Mouse (Mus musculus): ENCODE data around the gene Wipf1. TPM values are rescaled to one million over a fixed set of nuclear protein-coding genes. Genes with fewer than 3 reads are reported as not detected.

Gene Wipf1
- polyA plus RNA-seq, 1 experiment: 16.1 TPM

DNA sequence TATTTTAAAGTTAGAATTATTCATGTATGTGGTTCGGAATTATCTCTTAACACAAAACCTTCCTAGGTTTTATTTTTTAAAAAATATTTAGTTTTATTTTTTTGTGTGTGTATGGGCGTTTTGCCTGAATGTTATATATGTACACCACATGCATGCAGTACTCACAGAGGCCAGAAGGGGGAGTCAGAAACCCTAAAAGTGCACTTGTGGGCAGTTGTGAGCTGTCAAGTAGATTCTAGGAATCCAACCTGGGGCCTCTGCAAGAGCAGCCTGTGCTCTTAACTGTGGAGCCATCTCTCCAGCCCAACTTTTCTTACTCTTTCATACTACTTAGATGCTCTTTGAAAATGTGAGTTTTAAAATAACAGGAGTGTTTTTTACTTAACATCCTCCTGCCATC is 57.4 kb downstream of the Wipf1 start:
- no peak overlapping the region for H3ac ChIP-seq (ENCODE audit: control insufficient read depth, insufficient read length, low read depth)
- H3K4me3 ChIP-seq (ENCODE audit: insufficient read depth, poor library complexity, severe bottlenecking): no peak overlapping the region
- H3K27me3 ChIP-seq (ENCODE audit: control insufficient read depth, insufficient read depth, insufficient read length): no peaks in the 10 kb centered on the region
- H3K79me2 ChIP-seq (ENCODE audit: control insufficient read depth, insufficient read depth): peaks cover 98% of the 10 kb centered on the region
- TF ChIP-seq CEBPB (IDR thresholded peaks at IDR 0.05; ENCODE audit: low read depth): no peak
- no peak for TF ChIP-seq CTCF (IDR thresholded peaks at IDR 0.05; ENCODE audit: control insufficient read depth, insufficient read depth, insufficient read length)
- TF ChIP-seq FOSL1 (IDR thresholded peaks at IDR 0.05; ENCODE audit: insufficient read depth, low read length, poor library complexity, severe bottlenecking): no peak
- no peak for TF ChIP-seq USF1 (IDR thresholded peaks at IDR 0.05; ENCODE audit: low read depth)
- TF ChIP-seq MYOD1 (IDR thresholded peaks at IDR 0.05; ENCODE audit: control insufficient read depth, insufficient read length, low read depth): no peak
- TF ChIP-seq MYOG (IDR thresholded peaks at IDR 0.05; ENCODE audit: control insufficient read depth, extremely low read depth, insufficient read length): no peak
- TF ChIP-seq MAX (IDR thresholded peaks at IDR 0.05): no peak
- H3K79me3 ChIP-seq (ENCODE audit: low read depth): peaks cover 33% of the 10 kb centered on the region
- H3K36me3 ChIP-seq (ENCODE audit: control insufficient read depth, insufficient read depth): peaks cover 5% of the 10 kb centered on the region

DNA sequence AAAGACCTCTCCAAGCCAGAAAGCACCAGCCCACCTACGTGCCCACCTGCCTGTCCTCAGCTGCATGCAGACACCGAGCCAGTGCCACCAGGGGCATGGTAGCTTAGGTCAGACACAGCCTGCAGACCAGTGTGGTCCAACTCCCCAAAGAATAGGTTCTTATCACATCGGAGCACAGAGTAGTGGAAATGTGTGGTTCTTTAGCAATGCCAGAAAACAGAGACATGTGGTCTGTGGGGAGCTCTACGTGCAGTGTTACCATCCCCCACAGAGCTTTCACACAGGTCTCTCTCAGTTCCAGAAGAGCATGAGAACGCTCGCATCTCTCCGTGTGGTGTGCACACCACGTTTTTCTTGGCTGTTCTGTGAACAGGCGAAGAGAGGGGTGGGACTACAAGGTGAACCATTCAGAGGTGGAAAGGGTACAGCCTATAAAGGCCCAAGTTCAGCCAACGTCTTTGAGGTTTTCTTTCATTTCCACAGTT is 59.3 kb downstream of the Wipf1 start:
- Histone ChIP-seq H3K4me3 (ENCODE audit: insufficient read depth, poor library complexity, severe bottlenecking) (no peak overlapping the region), H3K36me3 (ENCODE audit: control insufficient read depth, insufficient read depth) (peaks cover 5% of the 10 kb centered on the region), H3K79me3 (ENCODE audit: low read depth) (peaks cover 44% of the 10 kb centered on the region), H3K27me3 (ENCODE audit: control insufficient read depth, insufficient read depth, insufficient read length) (no peaks in the 10 kb centered on the region), H3K79me2 (ENCODE audit: control insufficient read depth, insufficient read depth) (peaks cover 98% of the 10 kb centered on the region), H3ac (ENCODE audit: control insufficient read depth, insufficient read length, low read depth) (no peak overlapping the region)
- TF ChIP-seq USF1 (IDR thresholded peaks at IDR 0.05; ENCODE audit: low read depth): no peak

DNA sequence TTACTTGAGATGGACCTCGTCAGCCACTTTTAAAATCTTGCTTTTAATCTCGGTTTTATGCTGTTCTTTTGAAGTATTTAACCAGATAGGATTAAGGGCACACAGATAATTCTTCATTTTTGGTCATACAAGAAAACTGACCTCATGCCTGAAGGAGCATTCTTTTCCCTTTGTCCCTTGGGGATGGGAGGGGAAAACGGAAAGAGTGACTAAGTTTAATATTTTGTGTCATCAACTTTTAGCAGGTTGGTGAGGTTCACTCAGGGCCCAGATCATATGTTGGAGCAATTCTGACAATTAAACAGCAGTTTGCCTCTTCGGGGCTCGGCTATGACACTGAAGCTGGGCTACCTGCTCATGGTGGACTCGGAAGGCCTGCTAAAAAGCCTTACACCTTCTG is 60.0 kb downstream of the Wipf1 start:
- Histone ChIP-seq H3K79me2 (ENCODE audit: control insufficient read depth, insufficient read depth) (peaks cover 95% of the 10 kb centered on the region), H3K4me3 (ENCODE audit: insufficient read depth, poor library complexity, severe bottlenecking) (no peak overlapping the region), H3ac (ENCODE audit: control insufficient read depth, insufficient read length, low read depth) (no peak overlapping the region), H3K79me3 (ENCODE audit: low read depth) (peaks cover 44% of the 10 kb centered on the region), H3K36me3 (ENCODE audit: control insufficient read depth, insufficient read depth) (peaks cover 5% of the 10 kb centered on the region), H3K27me3 (ENCODE audit: control insufficient read depth, insufficient read depth, insufficient read length) (no peaks in the 10 kb centered on the region)
- TF ChIP-seq MYOG (IDR thresholded peaks at IDR 0.05; ENCODE audit: control insufficient read depth, extremely low read depth, insufficient read length): no peak
- no peak for TF ChIP-seq CEBPB (IDR thresholded peaks at IDR 0.05; ENCODE audit: low read depth)
- no peak for TF ChIP-seq USF1 (IDR thresholded peaks at IDR 0.05; ENCODE audit: low read depth)
- no peak for TF ChIP-seq MYOD1 (IDR thresholded peaks at IDR 0.05; ENCODE audit: control insufficient read depth, insufficient read length, low read depth)
- no peak for TF ChIP-seq CTCF (IDR thresholded peaks at IDR 0.05; ENCODE audit: control insufficient read depth, insufficient read depth, insufficient read length)
- TF ChIP-seq MAX (IDR thresholded peaks at IDR 0.05): no peak

DNA sequence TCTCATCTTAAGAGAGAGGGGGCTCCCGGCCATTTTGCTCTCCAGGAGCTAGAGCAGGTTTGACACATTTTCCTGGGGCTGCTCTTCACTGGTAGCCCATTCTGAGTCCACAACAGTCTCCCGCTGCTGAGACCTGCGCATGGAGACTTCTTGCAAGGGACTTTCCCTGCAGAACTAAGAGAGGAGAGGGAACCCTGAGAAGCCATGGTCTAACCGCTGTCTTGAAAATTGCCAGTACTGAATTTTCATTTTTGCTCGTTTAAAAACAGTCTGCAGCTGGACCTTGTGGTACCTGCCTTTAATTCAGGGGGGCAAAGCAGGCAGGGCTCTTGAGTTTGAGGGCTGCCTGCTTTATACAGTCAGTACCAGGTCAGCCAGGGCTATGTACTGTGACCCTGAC is 60.5 kb downstream of the Wipf1 start:
- no peak overlapping the region for H3K4me3 ChIP-seq (ENCODE audit: insufficient read depth, poor library complexity, severe bottlenecking)
- no peak for TF ChIP-seq FOSL1 (IDR thresholded peaks at IDR 0.05; ENCODE audit: insufficient read depth, low read length, poor library complexity, severe bottlenecking)
- TF ChIP-seq CTCF (IDR thresholded peaks at IDR 0.05; ENCODE audit: control insufficient read depth, insufficient read depth, insufficient read length): no peak
- TF ChIP-seq MYOD1 (IDR thresholded peaks at IDR 0.05; ENCODE audit: control insufficient read depth, insufficient read length, low read depth): no peak
- TF ChIP-seq USF1 (IDR thresholded peaks at IDR 0.05; ENCODE audit: low read depth): no peak
- no peak for TF ChIP-seq MAX (IDR thresholded peaks at IDR 0.05)
- no peak for TF ChIP-seq CEBPB (IDR thresholded peaks at IDR 0.05; ENCODE audit: low read depth)
- TF ChIP-seq MYOG (IDR thresholded peaks at IDR 0.05; ENCODE audit: control insufficient read depth, extremely low read depth, insufficient read length): no peak
- peaks cover 44% of the 10 kb centered on the region for H3K79me3 ChIP-seq (ENCODE audit: low read depth)

DNA sequence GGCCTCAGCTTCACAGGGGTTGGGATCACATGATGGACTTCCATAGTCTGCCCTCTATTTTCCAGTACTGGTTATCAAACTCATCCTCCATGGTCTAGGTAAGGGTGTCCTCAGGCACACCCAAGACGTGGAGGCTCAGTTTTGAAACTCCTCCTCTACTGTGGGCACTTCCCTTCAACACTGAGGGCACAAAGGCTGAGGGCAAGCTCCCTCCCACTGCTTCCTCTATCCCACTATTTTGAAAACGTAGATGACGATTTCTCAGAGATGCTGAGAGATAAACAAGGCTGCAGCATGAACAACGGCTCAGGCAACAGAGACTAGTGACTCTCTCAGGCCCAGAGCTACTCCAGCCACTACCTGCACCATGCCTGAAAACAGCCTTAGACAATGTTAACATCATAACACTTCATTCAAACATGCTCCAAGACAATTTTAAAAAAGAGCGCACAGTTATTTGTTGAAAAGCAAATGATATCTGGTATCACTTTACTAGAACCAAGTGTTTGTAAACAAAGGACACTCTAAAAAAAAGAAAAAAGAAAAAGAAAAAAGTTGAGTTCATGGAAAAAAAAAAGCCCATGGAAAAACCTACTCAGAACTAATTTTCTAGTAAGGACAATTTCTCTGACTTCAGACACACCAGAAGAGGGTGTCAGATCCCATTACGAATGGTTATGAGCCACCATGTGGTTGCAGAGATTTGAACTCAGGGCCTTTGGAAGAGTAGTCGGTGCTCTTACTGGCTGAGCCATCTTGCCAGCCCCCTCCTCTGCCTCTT is 62.3 kb downstream of the Wipf1 start:
- no peak overlapping the region for H3K4me3 ChIP-seq (ENCODE audit: insufficient read depth, poor library complexity, severe bottlenecking)
- no peak overlapping the region for H3ac ChIP-seq (ENCODE audit: control insufficient read depth, insufficient read length, low read depth)
- peaks cover 10% of the 10 kb centered on the region for H3K36me3 ChIP-seq (ENCODE audit: control insufficient read depth, insufficient read depth)
- peaks cover 96% of the 10 kb centered on the region for H3K79me2 ChIP-seq (ENCODE audit: control insufficient read depth, insufficient read depth)
- no peaks in the 10 kb centered on the region for H3K27me3 ChIP-seq (ENCODE audit: control insufficient read depth, insufficient read depth, insufficient read length)
- no peak for TF ChIP-seq MAX (IDR thresholded peaks at IDR 0.05)
- TF ChIP-seq CEBPB (IDR thresholded peaks at IDR 0.05; ENCODE audit: low read depth): no peak
- TF ChIP-seq MYOD1 (IDR thresholded peaks at IDR 0.05; ENCODE audit: control insufficient read depth, insufficient read length, low read depth): no peak
- H3K79me3 ChIP-seq (ENCODE audit: low read depth): peaks cover 39% of the 10 kb centered on the region

More for the DNA sequence above, 60.5 kb downstream of the Wipf1 start:
- Histone ChIP-seq H3K36me3 (ENCODE audit: control insufficient read depth, insufficient read depth) (peaks cover 1% of the 10 kb centered on the region), H3K27me3 (ENCODE audit: control insufficient read depth, insufficient read depth, insufficient read length) (no peaks in the 10 kb centered on the region), H3K79me2 (ENCODE audit: control insufficient read depth, insufficient read depth) (peaks cover 95% of the 10 kb centered on the region), H3ac (ENCODE audit: control insufficient read depth, insufficient read length, low read depth) (no peak overlapping the region)

DNA sequence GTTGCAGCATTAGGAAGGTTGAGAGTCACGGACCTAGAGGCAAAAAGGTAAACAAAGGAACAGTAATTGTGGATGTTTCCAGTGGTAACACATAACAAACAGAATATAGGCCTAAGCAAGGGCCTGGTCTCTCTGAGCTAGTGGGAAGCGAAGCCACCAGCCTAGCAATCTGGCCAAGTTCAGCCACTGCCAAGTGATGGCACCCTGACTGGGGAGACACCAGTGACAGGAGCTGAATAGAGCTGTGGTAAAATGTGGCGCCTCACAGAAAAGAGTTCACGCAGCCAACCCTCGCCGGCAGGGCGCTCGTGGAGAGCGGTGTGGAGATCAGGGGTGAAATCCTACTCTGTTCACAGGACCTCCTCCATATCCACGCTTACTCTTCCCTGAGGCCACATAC is 63.1 kb downstream of the Wipf1 start:
- peaks cover 10% of the 10 kb centered on the region for H3K36me3 ChIP-seq (ENCODE audit: control insufficient read depth, insufficient read depth)
- H3K4me3 ChIP-seq (ENCODE audit: insufficient read depth, poor library complexity, severe bottlenecking): no peak overlapping the region
- TF ChIP-seq MYOD1 (IDR thresholded peaks at IDR 0.05; ENCODE audit: control insufficient read depth, insufficient read length, low read depth) (no peak), CTCF (IDR thresholded peaks at IDR 0.05; ENCODE audit: control insufficient read depth, insufficient read depth, insufficient read length) (no peak), MYOG (IDR thresholded peaks at IDR 0.05; ENCODE audit: control insufficient read depth, extremely low read depth, insufficient read length) (no peak), MAX (IDR thresholded peaks at IDR 0.05) (no peak), USF1 (IDR thresholded peaks at IDR 0.05; ENCODE audit: low read depth) (no peak), FOSL1 (IDR thresholded peaks at IDR 0.05; ENCODE audit: insufficient read depth, low read length, poor library complexity, severe bottlenecking) (no peak), CEBPB (IDR thresholded peaks at IDR 0.05; ENCODE audit: low read depth) (no peak)
- peaks cover 37% of the 10 kb centered on the region for H3K79me3 ChIP-seq (ENCODE audit: low read depth)
- H3ac ChIP-seq (ENCODE audit: control insufficient read depth, insufficient read length, low read depth): no peak overlapping the region
- H3K27me3 ChIP-seq (ENCODE audit: control insufficient read depth, insufficient read depth, insufficient read length): no peaks in the 10 kb centered on the region
- H3K79me2 ChIP-seq (ENCODE audit: control insufficient read depth, insufficient read depth): peaks cover 96% of the 10 kb centered on the region

Data from C2C12 (cell line).